Mouse (Mus musculus): ENCODE measurements around the gene Gys1. TPM values are rescaled to one million over a fixed set of nuclear protein-coding genes. Genes with fewer than 3 reads are reported as not detected.
"Not testable (repeated sequence)": the region's sequence is repeated elsewhere in the genome, so short reads cannot be mapped to it uniquely, and the experiment has no call there.

Gys1 gene
- polyA plus RNA-seq, 1 experiment from 2014 or later, result 10.5 TPM

DNA sequence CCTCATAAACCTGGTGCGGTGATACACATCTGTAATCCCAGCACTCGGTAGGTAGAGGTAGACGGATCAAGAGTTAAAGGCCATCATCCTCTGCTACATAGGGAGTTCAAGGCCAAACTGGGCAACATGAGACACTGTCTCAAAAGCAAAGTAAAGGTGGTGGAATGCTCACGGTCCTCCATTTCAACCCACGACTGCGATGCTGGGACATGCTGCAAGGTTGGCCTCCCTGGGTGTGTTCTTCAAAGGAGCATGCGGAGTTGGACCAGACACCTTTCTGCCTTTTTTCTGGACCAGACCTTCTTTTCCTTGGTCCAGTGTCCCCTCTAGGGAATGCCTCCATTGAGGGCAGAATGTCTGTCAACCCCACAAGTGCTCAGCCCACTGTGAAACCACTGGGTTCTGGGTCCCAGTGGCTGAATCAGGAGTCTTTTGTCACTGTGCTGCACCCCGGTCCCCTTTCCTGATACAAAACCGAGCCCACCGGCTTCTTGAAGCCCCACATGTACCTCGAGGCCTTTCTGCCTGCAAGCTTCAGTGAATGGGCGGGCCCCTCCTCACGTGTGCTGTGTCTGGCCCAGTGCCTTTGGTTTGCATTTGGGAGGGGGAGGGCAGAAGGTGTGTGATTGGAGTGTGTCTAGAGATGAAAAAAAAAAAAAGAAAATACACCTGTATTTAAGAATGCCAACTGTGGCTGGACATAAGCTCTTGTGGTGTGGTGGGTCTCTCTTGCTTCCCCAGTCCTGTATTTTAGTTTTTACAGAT lies 21.5 kb downstream of the Gys1 start:
- no peak for DNase-seq (ENCODE audit: low spot score)

DNA sequence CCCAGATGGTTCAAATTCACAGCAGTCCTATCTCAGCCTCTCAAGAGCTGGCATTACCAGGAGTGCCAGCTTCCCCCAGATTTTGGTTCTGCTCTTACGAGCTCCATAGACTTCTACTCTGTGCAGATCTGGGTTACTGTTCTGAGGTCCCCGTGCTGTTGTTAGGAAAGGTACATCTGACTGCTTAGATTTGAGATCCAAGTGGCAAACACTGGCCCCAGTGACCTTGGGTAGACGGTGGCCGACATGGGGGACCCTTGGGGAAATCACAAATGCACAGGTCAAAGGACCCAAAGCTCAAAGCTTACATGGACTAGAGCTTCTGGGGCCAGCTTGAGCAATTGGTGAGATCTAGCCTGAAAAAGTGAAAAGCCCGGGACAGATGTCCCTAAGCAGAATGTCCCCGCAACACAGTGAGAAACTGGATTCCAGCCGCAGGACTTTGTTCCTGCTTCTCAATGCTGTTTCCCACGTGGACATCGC lies 22.1 kb downstream of the Gys1 start:
- DNase-seq (ENCODE audit: low spot score), result no peak

DNA sequence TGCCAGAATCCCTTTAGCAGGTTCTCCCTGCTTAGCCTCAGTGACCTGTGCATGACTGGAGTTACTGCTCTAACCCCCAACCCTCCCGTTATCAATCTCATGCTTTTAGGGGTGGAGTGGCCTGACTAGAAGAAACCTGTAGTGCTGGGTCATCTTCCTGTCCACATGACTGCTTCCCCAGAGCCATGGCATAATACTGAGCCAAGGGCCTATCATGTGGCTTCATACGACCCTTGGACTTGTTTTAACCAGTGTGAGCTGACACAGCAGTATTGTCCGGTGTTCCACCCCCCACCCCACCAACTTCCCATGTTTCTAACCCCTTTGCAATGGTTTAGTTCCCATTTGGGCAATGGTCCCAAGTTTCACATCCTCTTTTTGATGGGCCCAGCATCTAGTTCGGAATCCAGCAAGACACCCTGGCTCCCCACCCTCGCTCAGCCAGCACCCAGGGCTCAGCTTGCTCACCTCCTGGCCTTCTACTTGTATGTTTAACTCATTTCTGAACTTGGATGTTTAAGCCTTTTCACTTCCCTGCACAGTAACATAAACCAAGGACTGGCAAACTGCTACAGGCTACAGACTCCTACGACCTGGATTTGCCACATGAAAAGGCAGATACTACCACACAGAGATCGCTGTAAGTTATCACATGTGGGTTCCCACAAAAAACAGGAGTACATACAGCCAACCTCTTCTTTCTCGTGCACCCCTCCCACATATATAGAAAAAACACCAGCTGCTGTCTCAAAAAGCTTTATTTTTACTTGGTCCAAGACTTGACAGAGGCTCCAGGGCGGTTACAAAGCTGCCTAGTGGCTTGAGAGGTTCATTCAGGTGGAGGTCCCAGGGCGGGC lies 22.8 kb downstream of the Gys1 start:
- DNase-seq (ENCODE audit: low spot score), result no peak

DNA sequence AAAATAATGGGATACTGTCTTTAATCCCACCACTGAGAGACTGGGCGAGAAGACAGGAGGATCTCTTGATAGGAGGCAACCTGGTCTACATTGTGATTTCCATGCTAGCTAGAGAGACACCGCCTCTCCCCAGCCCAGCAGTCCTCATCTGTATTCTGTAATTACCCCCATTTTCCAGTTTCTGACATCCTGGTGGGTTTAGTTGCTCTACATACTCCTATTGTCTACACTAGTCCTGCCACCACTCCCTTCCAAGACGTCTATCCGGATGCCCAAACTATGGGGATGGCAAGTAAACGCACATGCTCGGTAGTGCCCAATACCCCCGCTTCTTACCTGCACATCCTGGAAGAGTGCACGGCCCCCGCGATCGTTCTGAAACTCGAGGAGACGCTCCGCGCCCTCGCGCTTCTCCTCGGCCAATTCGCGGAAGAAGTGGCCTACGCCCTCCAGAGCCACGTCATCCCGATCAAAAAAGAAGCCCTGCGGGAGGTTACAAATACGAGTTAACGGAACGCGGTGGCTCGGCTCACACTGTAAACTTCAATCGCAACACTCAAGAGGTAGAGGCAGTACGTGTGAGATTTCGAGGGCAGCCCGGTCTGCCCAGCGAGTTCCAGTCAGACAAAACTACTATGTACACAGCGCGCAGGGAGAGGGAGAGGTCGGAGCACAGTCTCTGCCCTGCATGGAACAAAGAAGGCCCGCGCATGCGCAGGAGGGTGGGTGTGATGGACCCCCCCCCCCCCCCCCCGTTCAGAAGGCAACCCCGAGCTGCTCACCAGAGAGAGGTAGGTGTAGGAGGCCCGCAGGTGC lies 24.3 kb downstream of the Gys1 start:
- DNase-seq (ENCODE audit: low spot score), result peak; percentile 89

DNA sequence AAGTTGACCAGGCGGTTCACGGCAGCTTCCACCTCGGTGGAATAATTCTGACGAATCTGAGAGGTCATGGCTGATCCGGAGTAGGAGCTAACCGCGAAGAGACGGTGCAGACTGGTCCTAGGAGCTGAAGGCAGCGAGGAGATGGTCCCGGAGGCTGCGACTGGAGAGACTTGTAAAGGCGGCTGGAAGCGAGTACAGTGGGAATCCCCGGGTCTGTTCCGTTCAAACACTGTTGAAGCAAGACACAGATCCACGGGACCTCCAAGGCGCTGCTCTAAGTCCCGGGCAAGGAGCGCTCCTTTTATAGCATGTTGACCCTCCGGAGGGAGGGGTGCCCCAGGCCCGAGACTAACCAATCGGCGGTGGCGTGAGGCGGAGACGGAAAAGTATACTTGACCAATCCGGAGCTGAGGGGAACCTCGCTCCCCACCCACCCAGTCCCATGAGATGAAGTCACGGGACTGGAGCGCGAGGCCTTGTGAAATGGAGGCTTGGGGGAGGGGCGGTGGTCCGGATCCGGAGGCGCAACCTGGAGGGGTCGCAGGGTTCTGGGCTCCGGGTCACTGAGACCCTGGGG lies 25.0 kb downstream of the Gys1 start, which contains the start of gene Ftl1:
TSS of gene Ftl1 (minus strand) at position 321 of the 577 bp plus-strand sequence.
- DNase-seq (ENCODE audit: low spot score), result peak; percentile 99

DNA sequence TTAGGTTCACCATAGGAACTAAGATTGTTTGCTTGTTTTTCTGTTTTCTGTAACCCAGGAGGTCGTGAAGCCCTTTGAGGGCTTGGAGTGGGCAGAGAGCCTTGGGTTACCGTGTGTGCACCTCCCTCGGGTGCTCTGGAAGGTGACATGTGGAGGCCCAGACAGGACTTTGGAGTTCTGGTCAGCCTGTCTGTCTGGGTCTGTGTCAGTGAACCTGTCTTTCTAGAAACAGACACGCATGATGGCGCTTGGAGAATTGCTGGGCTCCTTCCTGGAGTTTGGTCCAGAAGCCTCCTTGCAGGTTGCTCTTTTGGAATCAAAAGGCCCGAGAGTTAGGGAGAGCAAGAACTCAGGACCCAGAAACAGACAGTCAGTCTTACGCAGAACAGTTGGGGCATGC lies 25.7 kb downstream of the Gys1 start:
- DNase-seq (ENCODE audit: low spot score), result no peak

DNA sequence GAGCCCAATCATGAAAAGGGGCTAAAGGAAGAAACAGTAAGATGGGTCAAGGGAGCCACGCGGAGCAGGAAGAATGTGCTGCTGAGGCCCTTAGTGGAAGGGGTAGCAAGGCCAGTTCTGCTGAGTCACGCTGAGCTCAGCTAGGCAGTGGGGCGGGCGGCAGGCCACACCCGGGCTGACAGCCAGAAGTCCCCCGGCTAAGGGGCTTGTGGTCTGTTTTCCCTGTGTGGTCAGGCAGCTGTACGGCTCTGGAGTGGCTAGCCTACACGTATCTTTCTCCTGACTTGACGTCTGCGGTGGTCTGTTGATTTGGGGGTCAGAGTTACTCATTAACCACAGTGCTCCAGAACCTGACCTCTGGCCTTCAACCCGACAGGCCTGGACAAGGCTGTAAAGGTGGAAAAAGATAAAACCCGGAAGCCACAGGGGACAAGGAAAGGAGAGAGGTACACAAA lies 26.2 kb downstream of the Gys1 start:
- no peak for DNase-seq (ENCODE audit: low spot score)

DNA sequence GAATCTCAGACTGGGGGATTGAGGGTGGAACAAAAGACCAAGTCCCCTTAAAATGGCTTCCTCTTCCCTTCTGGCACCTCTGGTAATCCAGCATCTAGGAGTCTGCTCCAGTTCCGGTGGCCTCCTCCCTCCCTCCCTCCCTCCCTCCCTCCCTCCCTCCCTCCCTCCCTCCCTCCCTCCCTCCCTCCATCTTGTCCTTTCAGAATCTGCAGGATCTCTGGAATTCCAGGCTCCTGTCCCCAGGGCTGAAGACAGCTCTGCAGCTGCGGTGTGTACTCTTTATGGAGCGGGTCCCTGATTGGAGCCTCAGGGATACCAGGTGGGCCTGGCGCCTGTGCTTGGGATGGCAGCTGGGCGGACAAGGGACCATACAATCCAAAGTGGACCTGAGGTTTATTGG lies 26.7 kb downstream of the Gys1 start:
- no peak for DNase-seq (ENCODE audit: low spot score)

DNA sequence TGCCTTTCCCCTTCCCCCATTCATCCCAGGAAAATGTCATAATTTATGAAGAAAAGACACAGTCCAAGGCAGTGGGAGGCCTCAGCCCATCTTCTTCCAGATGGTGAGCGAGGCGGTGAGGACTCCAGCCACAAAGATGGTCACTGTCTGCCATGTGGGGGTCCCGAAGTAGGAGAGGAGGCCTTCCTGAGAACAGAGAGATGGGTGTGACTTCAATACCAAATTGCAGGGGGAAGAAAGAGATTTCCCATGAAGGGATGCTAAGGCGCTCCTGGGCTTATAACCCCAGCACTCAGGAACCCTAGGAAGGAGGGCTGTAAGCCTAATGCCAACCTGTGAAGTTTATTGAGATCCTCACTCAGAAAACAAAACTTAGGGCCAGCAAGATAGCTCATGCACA lies 27.1 kb downstream of the Gys1 start:
- DNase-seq (ENCODE audit: low spot score), result no peak

DNA sequence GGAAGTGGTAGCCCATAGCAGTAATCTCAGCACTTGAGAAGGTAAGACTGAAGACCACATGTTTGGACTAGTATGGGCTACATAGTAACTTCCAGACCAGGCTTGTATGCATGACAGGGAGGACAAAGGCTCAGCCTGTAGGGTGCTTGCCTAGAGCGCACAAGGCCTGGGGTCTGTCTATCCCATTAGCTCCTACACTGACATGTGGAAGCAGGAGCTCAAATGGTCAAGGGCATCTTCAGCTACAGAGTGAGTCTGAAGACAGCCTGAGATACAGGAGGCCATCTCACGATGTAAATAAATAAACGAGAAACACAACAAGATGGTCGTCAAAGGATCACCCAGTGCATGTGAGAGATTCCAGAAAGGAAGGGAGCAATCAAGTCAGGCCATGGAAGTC lies 27.7 kb downstream of the Gys1 start:
- no peak for DNase-seq (ENCODE audit: low spot score)

DNA sequence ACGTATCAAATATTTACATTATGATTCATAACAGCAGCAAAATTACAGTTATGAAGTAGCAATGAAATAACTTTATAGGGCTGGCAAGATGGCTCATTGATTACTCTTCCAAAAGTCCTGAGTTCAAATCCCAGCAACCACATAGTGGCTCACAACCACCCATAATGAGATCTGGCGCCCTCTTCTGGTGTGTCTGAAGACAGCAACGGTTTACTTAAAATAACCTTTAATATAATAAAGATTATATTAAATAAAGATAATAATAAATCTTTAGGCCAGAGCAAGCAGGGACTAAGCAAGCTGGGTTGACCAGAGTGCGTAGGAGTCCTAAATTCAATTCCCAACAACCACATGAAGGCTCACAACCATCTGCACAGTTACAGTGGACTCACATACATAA lies 28.2 kb downstream of the Gys1 start:
- DNase-seq (ENCODE audit: low spot score), result not testable (repeated sequence)

DNA sequence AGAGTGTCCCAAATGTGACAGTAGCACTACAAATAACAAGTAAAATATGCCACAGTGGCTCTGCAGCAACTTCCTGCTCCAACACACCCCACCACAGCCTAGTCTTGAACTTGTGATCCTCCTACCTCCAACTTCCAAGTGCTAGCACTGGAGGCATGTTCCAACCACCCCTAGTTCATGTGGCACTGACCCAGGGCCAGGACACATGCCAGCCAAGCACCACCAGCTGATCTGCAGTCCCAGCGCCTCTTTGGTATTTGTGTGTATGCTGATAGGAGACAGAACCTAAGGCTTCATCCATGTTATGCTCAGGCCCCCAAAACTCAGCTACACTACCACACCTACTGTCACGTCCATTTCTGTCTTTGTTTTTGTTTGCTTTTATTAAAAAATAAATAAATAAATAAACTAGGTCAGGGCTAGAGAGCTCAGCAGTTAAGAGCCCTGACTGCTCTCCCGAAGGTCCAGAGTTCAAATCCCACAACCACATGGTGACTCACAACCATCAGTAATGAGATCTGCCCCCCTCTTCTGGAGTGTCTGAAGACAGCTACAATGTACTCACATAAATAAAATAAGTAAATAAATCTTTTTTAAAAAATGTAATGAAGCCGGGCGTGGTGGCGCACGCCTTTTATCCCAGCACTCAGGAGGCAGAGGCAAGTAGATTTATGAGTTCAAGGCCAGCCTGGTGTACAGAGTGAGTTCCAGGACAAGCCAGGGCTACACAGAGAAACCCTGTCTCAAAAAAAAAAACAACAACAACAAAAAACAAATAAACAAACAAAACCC lies 29.5 kb downstream of the Gys1 start:
- no peak for DNase-seq (ENCODE audit: low spot score)

DNA sequence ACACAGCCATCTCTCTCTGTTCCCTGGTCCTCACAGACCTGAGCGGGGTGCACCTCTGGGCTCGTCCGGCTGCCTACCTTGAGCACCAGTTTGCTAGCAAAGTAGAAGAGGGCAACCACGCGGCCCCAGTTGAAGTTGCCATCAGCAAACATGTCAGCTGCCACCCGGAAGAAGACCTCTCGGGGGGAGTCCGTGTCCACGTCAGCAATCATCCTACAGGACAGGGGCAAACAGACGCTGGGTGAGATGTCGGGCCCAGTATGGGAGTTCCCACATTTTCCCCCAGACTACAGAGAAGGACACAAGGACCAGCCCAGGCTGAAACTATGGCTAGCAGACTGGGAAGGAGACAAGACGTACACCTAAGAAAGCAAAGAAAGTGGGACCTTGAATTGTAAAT lies 30.5 kb downstream of the Gys1 start:
- DNase-seq (ENCODE audit: low spot score), result no peak

DNA sequence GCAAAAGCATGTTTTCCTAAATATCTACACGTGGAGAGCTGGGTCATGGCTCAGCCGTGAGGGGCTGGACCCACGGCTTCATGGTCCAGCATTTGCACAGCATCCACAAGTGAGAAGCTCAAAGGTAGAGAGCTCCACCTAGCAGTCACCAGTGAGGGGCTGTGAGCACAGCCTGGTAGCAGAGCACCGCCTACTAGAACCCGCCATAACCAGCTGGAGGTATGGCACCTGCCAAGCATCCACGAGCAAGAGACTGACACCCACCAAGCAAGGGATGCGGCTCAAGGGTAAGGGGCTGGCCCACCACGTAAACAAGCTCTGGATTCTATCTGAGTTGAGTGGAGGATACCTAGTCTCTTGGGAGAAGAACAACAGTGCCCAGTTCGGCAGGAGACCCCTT lies 30.9 kb downstream of the Gys1 start:
- DNase-seq (ENCODE audit: low spot score), result no peak

DNA sequence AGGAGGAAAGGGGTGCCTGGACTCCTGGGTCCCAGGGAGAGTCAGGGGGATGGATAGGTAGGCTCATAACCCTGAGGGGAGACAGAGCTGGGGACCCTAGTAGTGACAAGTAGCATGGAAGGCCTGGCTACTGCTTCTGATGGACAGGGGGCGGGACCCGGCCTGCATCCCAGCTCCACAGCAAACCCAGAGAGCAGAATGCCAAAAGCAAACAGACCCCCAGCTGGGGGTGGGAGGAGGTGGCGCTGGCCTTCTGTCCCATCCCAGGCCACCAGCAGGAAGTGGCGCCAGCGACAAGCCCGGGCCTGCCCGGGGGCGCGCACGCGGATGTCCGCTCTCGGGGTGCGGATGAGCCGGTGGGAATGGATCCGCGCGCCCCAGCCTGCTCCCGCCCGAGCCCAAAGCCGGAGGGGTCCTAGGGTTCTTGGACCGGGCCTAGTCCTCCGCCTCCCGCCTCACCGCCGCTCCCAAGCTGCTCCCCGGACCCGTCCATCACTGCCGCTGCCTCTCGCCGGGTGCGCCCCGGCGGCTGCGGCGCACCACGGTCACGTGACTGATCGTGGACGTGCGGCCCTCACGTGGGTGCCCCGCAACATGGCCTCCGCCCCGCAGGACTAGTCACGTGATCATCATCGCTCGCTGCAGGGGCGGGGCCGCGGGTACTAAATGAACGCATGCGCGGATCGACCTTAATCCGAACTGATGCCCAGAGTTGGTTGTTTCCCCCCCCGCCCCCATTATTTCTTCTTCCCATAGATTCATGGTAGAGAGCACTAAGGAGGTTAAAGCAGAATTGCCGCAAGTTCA lies 31.8 kb downstream of the Gys1 start, which contains the start of gene Bax:
TSS of gene Bax (minus strand) at position 616 of the 807 bp plus-strand sequence.
- peak; percentile 95 for DNase-seq (ENCODE audit: low spot score)

DNA sequence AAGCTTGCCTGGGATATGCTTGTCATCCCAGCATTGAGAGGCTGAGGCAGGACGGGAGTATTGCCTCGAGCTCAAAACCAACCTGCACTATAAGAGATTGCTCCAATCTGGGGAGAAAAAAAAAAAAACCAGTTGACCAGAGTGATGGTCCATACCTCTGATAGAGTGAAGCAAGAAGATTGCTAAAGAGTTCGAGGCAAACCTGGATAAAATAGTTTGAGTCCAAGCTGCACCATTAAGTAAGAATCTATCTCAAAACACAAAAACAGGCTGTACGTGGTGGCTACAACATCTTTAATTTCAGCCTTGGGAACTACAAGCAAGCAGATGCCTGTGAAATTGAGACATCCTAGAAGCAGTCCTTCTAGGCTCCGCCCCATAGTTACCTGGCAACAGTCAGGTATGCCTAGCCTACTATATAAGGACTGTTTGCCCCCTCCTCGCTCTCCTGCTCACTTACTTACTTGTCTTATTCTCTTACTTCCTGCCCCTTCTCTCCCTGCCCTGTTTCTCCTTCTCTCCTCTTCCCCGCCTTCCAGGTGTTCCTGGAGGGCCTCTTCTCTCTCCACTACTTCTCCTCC lies 32.5 kb downstream of the Gys1 start:
- no peak for DNase-seq (ENCODE audit: low spot score)

DNA sequence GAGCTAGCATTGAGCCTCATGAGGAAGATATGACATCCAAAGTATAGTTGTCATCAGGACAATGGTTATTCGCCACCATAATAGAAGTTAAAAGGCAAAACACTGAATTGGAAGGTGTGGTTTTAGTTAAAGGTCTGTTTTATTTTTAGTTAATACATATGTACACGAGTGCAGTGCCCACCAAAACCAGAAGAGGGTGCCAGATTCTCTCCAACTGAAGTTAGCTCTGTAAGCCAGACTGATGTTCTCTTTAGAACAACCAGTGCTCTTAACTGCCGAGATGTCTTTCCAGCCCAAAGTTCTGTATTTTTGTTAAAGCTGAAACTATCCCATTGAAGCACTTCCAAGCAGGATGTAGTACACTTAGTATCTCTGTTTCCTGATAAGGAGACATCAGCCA lies 36.2 kb downstream of the Gys1 start:
- DNase-seq (ENCODE audit: low spot score), result peak; percentile 77

DNA sequence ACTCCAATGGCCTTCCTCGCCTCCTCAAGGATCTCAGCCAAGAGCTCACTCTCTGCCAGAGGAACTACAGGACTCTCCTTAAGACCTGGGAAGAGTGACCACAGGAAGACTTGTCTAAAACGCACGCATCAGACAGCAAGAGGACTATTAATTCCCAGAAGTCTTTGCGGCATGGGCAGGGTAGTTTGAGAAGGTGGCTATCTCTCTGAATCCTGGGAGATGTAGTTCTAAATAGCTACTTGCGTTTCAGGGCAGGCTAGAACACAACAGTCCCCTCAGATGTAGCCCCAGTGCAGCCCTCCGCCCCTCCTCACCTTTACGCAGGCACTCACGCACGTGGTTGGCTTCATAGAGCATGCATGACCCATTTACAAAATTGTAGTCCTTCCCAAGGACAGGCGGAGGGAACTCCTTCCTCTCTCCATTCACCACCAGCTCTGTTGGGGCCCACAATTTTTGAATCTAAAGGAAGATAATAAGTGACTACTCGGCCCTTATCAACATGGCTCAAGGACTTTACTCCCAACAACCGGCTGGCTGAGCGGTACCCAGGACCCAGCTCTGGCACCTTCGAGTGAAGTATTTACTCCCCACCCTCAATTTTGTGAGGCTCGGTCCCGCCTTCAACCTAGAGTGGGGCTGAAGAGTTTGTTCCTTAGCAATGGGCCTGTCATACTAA lies 40.8 kb downstream of the Gys1 start:
- DNase-seq (ENCODE audit: low spot score), result no peak

Measured in thymus, postnatal 0 days (tissue).